Mouse (Mus musculus) CD8-positive naive resting alpha-beta T cell, adult 2 months (primary cell): ENCODE measurements at regions not wholly inside any gene's neighbourhood (a gene's known extent, or its start where the extent isn't known, plus 50 kb on each side); places are given as distances from the start of the nearest gene placed in this dataset.

Source experiments
- DNase-seq, 2 experiments: peaks; one replicate each; pipeline ENCODE4 v3.0.0; 2022; ENCODE audit warnings: low read depth in 2 of 2, low spot score in 2 of 2

- no peak for DNase-seq
These were observed 183.1 kb upstream of the Pdcd1 start for GRCm38 (mm10) chr1:94235426-94235825.

- no peak for DNase-seq
These were observed 168.7 kb upstream of the Pdcd1 start for GRCm38 (mm10) chr1:94221006-94221405.

GRCm38 (mm10) chr1:94217407-94217806, 165.1 kb upstream of the Pdcd1 start:
- DNase-seq, result no peak

GRCm38 (mm10) chr1:94208929-94209328, 156.6 kb upstream of the Pdcd1 start:
- no peak for DNase-seq

GRCm38 (mm10) chr1:94207859-94208258, 155.5 kb upstream of the Pdcd1 start:
- DNase-seq, result no peak

GRCm38 (mm10) chr1:94203281-94203680, 150.9 kb upstream of the Pdcd1 start:
- DNase-seq, result no peak

GRCm38 (mm10) chr1:94183876-94184275, 131.5 kb upstream of the Pdcd1 start:
- no peak for DNase-seq

GRCm38 (mm10) chr1:94149958-94150357, 97.6 kb upstream of the Pdcd1 start:
- DNase-seq, result no peak

GRCm38 (mm10) chr1:94147015-94147414, 94.7 kb upstream of the Pdcd1 start:
- DNase-seq, result no peak

- no peak for DNase-seq
These were observed 88.2 kb upstream of the Pdcd1 start for GRCm38 (mm10) chr1:94140518-94140917.

- no peak for DNase-seq
These were observed 87.2 kb upstream of the Pdcd1 start for GRCm38 (mm10) chr1:94139445-94140062.

GRCm38 (mm10) chr1:94136731-94137130, 84.4 kb upstream of the Pdcd1 start:
- DNase-seq, result no peak
